Mouse (Mus musculus): ENCODE data around the gene Eef1g. TPM values are rescaled to one million over a fixed set of nuclear protein-coding genes. Genes with fewer than 3 reads are reported as not detected.

Gene Eef1g
- polyA plus RNA-seq, 1 experiment from 2014 or later = 383 TPM

DNA sequence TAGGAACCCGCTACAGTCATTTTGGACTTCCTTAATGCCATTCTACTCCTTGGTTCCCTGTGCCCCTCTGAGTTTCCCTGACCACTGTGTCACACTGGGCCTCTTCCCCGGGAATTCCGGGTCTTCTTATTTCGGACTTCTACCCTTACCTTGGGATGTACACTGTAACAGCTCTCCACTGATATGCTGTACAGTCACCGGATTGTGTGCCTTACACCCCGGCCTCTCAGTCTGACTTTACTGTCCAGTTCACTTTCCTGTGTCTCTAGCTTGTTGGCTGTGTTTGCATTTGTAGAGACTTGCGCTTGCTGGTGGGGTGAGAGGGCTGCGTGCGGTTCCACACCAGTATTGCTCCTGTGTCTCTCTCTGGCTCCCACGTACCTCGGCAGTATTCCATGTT lies 36.7 kb upstream of the Eef1g start:
- Histone ChIP-seq H3K4me2 (peak overlapping the region; percentile 73), H3K4me1 (peaks cover 22% of the 10 kb centered on the region), H3K27ac (peak overlapping the region; percentile 90), H3K4me3 (replicated peaks) (peak overlapping the region; percentile 75), H3K9me3 (no peaks in the 10 kb centered on the region), H3K27me3 (replicated peaks) (no peaks in the 10 kb centered on the region), H3K36me3 (peaks cover 25% of the 10 kb centered on the region), H3K9ac (peak overlapping the region; percentile 54)
- ATAC-seq (ENCODE audit: insufficient read depth, low FRiP score, low read depth) = peak; percentile 6; the same call in 1 of the 2 replicates
- 6% methylated on average over 11 of the region's 11 CpGs for WGBS

DNA sequence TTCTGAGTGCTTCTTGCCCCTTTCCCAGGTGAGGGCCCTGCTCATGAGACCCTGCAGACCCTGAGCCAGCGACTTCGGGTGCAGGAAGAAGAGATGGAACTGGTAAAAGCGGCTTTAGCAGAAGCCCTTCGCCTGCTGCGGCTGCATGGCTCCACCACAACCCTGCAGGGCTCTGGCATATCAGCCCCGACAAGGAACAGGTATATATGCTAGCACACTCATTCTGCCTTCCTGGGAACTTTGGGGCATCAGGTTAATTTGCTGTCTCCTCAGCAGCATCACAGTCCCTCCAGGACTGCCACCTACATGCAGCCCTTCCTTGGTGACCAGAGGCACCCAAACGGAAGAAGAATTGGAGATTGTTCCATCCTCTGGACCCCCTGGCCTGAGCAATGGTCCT lies 36.1 kb upstream of the Eef1g start:
- Histone ChIP-seq H3K9me3 (no peaks in the 10 kb centered on the region), H3K4me1 (peaks cover 22% of the 10 kb centered on the region), H3K27ac (no peak overlapping the region), H3K36me3 (peaks cover 22% of the 10 kb centered on the region), H3K27me3 (replicated peaks) (no peaks in the 10 kb centered on the region), H3K4me3 (replicated peaks) (peak overlapping the region; percentile 75), H3K4me2 (peak overlapping the region; percentile 73), H3K9ac (peak overlapping the region; percentile 54; the same call in 1 of the 2 replicates)
- no peak for ATAC-seq (ENCODE audit: insufficient read depth, low FRiP score, low read depth)
- WGBS = 84% methylated on average over 7 of the region's 7 CpGs

DNA sequence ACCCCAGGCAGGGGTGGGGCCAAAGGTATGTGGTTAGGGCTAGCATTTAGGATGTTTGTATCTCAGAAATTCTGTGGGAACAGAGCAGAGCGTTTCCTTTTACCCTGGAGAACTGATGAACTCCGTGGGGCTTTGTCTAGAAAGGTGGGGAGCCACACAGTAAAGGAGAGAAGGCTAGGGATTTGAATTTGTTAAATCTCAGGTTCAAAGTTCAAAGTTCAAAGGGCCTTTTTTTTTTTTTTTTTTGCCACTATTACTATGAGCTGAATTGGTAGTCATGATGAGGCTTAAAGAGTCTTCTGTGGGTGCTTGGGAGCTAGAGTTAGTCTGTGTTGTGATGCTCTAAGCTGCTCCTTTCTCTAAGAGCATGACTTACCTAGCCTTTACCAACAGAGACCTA lies 30.1 kb upstream of the Eef1g start:
- Histone ChIP-seq H3K4me3 (replicated peaks) (no peak overlapping the region), H3K9ac (no peak overlapping the region), H3K36me3 (peaks cover 35% of the 10 kb centered on the region), H3K27me3 (replicated peaks) (no peaks in the 10 kb centered on the region), H3K4me2 (no peak overlapping the region), H3K27ac (no peak overlapping the region), H3K9me3 (no peaks in the 10 kb centered on the region), H3K4me1 (peaks cover 8% of the 10 kb centered on the region)
- 89% methylated on average over 2 of the region's 2 CpGs for WGBS
- no peak for ATAC-seq (ENCODE audit: insufficient read depth, low FRiP score, low read depth)

DNA sequence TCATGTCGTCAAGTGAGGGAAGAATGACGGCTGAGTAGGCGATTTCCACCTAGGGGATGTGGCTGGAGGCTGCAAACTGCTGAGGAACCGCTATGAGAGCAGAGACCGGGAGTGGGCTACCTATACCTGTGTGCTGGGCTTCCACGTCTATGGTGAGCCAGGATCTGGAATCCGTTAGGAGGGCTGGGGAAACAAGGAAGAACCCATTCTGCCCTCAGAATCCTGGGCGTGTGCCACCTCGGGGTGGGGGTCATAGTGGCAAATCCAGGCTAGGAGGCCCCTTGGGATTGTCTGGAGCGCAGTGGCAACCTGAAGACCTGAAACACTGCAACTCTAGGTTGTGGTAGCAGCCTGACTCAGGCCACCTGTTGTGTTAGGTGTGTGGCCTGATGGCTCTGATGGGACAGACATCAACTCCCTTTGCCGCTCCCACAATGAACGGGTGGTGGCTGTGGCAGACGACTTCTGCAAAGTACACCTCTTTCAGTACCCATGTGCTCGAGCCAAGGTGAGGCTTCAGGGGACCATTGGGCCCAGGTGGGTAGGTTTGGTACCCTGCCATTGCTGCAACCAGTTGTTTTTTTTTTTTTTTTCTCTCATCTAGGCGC lies 26.2 kb upstream of the Eef1g start:
- Histone ChIP-seq H3K4me1 (peaks cover 30% of the 10 kb centered on the region), H3K4me2 (peak overlapping the region; percentile 67; the same call in 1 of the 2 replicates), H3K27me3 (replicated peaks) (no peaks in the 10 kb centered on the region), H3K27ac (peak overlapping the region; percentile 98; the same call in 1 of the 2 replicates), H3K4me3 (replicated peaks) (no peak overlapping the region), H3K36me3 (peaks cover 21% of the 10 kb centered on the region), H3K9me3 (no peaks in the 10 kb centered on the region), H3K9ac (0 out of 2 replicates have a peak overlapping the region, but pooled peaks have one; percentile 50)
- ATAC-seq (ENCODE audit: insufficient read depth, low FRiP score, low read depth) = no peak
- WGBS = 76% methylated on average over 15 of the region's 15 CpGs

DNA sequence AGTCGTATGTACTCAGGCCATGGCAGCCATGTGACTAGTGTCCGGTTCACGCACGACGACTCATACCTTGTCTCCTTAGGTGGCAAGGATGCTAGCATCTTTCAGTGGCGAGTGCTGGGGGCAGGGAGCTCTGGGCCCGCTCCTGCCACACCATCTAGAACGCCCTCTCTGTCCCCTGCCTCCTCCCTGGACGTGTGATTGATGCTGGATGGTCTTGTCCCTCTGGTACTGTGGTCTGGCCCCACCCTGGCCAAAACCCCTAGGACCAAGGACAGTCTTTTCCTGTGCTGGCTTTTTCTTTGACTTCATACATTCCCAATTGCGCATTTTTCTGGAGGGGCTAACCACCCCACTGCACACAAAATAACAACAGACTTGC lies 25.7 kb upstream of the Eef1g start:
- Histone ChIP-seq H3K4me2 (peak overlapping the region; percentile 67), H3K27ac (peak overlapping the region; percentile 98), H3K27me3 (replicated peaks) (no peaks in the 10 kb centered on the region), H3K36me3 (peaks cover 26% of the 10 kb centered on the region), H3K4me3 (replicated peaks) (peak overlapping the region; percentile 96), H3K9ac (peak overlapping the region; percentile 50; the same call in 1 of the 2 replicates), H3K4me1 (peaks cover 30% of the 10 kb centered on the region), H3K9me3 (no peaks in the 10 kb centered on the region)
- WGBS = 29% methylated on average over 10 of the region's 10 CpGs
- ATAC-seq (ENCODE audit: insufficient read depth, low FRiP score, low read depth) = no peak

DNA sequence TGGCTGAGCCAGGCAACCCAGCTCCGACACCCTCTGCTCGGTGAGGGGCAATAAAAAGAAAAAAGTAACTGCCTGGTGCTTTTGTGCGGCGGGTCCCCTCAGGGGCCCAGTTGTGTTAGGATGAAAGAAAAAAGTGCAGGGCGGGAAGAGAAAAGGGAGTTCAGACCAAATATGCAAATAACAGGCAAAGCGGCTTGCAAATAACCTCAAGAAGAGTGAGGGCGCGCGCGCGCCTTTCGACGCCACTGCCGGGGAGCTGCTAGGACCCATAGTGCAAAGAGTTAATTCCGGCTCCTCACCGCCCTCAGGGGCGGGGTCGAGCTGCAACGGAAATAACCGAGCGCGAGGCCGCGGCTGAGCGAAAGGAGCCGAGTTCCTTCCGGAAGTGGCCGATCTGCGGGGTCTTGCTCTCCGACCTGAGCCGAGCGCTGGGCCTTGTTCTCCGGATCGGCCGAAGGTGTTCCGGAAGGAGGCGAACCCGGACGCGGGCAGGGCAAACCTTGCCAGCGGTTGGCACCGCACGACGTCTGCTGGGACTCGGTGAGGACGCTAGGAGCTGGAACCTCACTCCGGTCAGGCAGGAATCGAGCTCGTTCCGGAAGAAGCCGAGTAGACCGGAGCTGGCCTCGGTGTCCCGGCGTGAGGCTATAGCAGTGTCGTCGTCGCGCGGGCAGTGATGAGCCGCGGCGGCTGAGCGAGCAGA lies 25.2 kb upstream of the Eef1g start, which contains the start of gene Mta2:
TSS of gene Mta2 (plus strand) at position 361 of the 703 bp plus-strand sequence.
- Histone ChIP-seq H3K36me3 (peaks cover 31% of the 10 kb centered on the region), H3K27ac (peak within 1 kb of the TSS; percentile 98), H3K4me1 (peaks cover 30% of the 10 kb centered on the region), H3K4me3 (replicated peaks) (peak within 1 kb of the TSS; percentile 96), H3K9me3 (no peaks in the 10 kb centered on the region), H3K4me2 (peak within 1 kb of the TSS; percentile 67), H3K9ac (peak within 1 kb of the TSS; percentile 99), H3K27me3 (replicated peaks) (no peaks in the 10 kb centered on the region)
- WGBS = under 1% methylated on average over 64 of the region's 64 CpGs
- ATAC-seq (ENCODE audit: insufficient read depth, low FRiP score, low read depth) = peak; percentile 95

DNA sequence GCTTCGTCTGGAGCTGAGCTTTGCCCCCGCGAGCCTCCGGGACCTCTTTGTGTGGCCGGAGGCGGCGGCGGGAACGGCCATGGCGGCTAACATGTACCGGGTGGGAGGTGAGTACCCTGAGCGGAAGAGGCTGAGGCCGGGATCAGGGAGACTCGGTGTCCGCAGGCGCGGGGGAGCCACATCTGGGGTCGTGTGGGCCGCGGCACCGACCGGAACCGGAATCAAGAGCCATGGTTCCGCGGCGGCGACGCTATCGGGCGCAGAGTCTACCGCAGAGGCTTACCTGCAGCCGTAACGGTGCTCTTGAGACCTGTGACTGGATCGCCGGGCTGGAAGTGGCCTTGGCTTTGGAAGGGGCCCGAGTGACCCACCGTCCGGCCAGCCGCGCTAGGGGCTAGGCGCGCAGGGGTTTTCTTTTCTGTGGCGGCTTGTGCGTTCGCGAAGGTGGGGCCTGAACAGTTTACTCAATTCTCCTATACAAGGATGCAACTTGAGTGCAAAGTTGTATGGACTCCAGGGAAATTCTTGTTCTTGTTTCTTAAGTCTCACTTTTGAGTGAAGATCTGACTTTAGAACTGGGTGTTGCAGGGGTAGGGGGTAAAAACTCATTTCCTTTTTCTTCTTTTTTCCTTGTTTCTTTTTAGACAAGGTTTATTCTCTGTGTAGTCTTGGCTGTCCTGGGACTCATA lies 24.4 kb upstream of the Eef1g start:
- peak overlapping the region; percentile 99 for H3K9ac ChIP-seq
- ATAC-seq (ENCODE audit: insufficient read depth, low FRiP score, low read depth) = peak; percentile 43
- H3K27me3 ChIP-seq (replicated peaks) = no peaks in the 10 kb centered on the region
- H3K36me3 ChIP-seq = peaks cover 30% of the 10 kb centered on the region
- H3K9me3 ChIP-seq = no peaks in the 10 kb centered on the region
- peaks cover 30% of the 10 kb centered on the region for H3K4me1 ChIP-seq
- H3K27ac ChIP-seq = peak overlapping the region; percentile 98
- peak overlapping the region; percentile 67 for H3K4me2 ChIP-seq
- 0% methylated on average over 46 of the region's 46 CpGs for WGBS
- H3K4me3 ChIP-seq (replicated peaks) = peak overlapping the region; percentile 96

DNA sequence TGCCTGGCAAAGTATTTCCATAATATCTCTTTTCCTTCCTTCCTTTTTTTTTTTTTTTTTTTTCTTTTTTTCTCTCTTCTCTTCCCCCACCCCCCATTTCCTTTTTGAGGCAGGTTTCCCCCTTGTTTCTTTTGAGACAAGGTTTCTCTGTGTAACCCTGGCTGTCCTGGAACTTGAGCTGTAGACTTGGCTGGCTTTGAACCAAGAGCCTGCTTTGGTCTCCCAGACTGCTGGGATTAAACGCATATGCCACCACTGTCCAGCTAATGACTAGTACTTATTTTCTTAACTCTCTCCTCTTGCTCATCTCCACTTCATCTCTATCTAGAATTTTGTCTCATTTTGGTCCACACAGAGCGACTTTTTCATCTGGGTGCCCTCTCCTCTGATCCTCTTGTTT lies 23.8 kb upstream of the Eef1g start:
- Histone ChIP-seq H3K4me1 (peaks cover 30% of the 10 kb centered on the region), H3K27me3 (replicated peaks) (no peaks in the 10 kb centered on the region), H3K4me3 (replicated peaks) (peak overlapping the region; percentile 96), H3K36me3 (peaks cover 34% of the 10 kb centered on the region), H3K9me3 (no peaks in the 10 kb centered on the region), H3K4me2 (peak overlapping the region; percentile 67), H3K9ac (peak overlapping the region; percentile 99), H3K27ac (peak overlapping the region; percentile 98)
- ATAC-seq (ENCODE audit: insufficient read depth, low FRiP score, low read depth) = no peak
- 41% methylated on average over 2 of the region's 2 CpGs for WGBS

DNA sequence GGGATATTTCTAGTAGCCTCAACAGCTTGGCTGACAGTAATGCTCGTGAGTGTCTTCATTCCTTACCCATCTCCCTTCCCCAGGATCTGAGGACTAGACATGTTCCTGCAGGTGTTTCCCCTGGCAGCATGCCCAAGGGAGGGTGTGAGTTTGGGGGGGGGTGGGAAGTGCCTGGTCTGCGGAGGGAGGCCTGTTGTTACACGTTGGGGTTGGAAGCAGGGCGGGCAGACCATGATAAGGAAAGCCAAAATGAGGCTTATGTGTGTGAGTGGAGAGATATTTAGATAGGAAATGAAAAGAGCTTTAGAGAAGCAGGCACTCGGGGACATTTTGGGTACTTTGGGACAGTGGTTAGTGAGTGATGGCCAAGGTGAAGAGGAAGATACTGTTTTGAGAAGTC lies 22.8 kb upstream of the Eef1g start:
- WGBS = 33% methylated on average over 5 of the region's 5 CpGs
- peak overlapping the region; percentile 70; the same call in 1 of the 2 replicates for H3K27ac ChIP-seq
- H3K4me3 ChIP-seq (replicated peaks) = peak overlapping the region; percentile 13
- H3K27me3 ChIP-seq (replicated peaks) = no peaks in the 10 kb centered on the region
- H3K36me3 ChIP-seq = peaks cover 43% of the 10 kb centered on the region
- H3K9ac ChIP-seq = no peak overlapping the region
- no peak for ATAC-seq (ENCODE audit: insufficient read depth, low FRiP score, low read depth)
- peak overlapping the region; percentile 67 for H3K4me2 ChIP-seq
- peaks cover 30% of the 10 kb centered on the region for H3K4me1 ChIP-seq
- no peaks in the 10 kb centered on the region for H3K9me3 ChIP-seq

DNA sequence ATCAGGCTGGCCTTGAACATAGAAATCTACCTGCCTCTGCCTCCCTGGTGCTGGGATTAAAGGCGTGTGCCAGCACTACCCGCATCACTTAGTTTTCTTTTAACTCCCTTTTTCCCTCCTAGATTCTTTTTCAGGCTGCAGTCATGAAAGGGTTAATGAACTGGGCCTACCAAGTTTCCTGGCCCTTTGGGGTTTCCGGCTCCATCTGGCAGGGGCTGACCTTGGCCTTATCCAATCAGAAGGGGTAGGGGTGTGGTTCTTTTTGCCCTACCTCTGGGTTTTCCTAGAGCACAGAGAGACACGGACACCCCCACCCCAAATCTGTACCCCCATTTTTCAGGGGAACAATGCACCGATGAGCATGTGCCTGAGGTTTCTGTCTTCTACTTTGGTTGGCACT lies 22.1 kb upstream of the Eef1g start:
- Histone ChIP-seq H3K4me3 (replicated peaks) (peak overlapping the region; percentile 26), H3K27me3 (replicated peaks) (no peaks in the 10 kb centered on the region), H3K36me3 (peaks cover 44% of the 10 kb centered on the region), H3K9me3 (no peaks in the 10 kb centered on the region), H3K4me1 (peaks cover 30% of the 10 kb centered on the region), H3K27ac (0 out of 2 replicates have a peak overlapping the region, but pooled peaks have one; percentile 35), H3K9ac (no peak overlapping the region), H3K4me2 (peak overlapping the region; percentile 67)
- ATAC-seq (ENCODE audit: insufficient read depth, low FRiP score, low read depth) = no peak
- WGBS = 13% methylated on average over 5 of the region's 5 CpGs

DNA sequence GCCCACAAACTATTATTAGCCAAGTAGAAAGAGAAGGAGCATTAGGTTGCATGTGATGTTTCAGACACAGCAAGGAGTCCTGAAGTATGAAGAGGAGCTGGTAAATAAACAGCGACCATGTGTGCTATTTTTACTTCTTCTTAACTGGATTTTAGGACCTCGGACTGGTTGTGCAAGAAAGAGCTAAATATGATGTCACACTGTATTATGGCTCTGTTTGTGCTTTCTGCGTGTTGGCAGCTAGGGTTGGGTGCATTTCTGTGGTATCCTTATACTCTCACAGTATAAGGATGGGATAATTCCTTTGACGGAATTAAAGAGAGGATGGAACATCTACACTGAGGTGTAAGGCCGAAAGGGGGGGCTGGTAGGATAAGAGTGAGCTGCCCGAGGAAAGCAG lies 21.6 kb upstream of the Eef1g start:
- no peaks in the 10 kb centered on the region for H3K9me3 ChIP-seq
- no peak overlapping the region for H3K27ac ChIP-seq
- WGBS = 72% methylated on average over 6 of the region's 6 CpGs
- peaks cover 47% of the 10 kb centered on the region for H3K36me3 ChIP-seq
- H3K9ac ChIP-seq = no peak overlapping the region
- H3K4me3 ChIP-seq (replicated peaks) = peak overlapping the region; percentile 26
- H3K27me3 ChIP-seq (replicated peaks) = no peaks in the 10 kb centered on the region
- peak overlapping the region; percentile 67 for H3K4me2 ChIP-seq
- no peak for ATAC-seq (ENCODE audit: insufficient read depth, low FRiP score, low read depth)
- H3K4me1 ChIP-seq = peaks cover 30% of the 10 kb centered on the region

DNA sequence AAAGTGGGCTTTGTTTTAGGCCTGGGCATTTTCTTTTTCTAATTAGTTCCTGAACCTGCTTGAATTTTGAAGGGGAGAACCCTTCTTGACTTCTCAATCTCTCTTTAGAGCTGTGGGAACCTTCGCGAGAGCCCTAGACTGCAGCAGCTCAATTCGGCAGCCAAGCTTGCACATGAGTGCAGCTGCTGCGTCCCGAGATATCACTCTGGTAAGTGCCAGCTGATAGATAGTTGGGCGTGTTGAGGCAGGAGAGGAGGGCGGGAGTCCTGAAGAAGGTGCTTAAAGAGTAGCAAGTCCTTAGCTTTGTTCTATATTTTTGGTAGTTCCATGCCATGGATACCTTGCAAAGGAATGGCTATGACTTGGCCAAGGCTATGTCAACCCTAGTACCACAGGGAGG lies 19.9 kb upstream of the Eef1g start:
- H3K27me3 ChIP-seq (replicated peaks) = no peaks in the 10 kb centered on the region
- no peak overlapping the region for H3K4me2 ChIP-seq
- no peak overlapping the region for H3K27ac ChIP-seq
- H3K4me3 ChIP-seq (replicated peaks) = no peak overlapping the region
- H3K9ac ChIP-seq = no peak overlapping the region
- peaks cover 63% of the 10 kb centered on the region for H3K36me3 ChIP-seq
- 79% methylated on average over 7 of the region's 7 CpGs for WGBS
- no peak for ATAC-seq (ENCODE audit: insufficient read depth, low FRiP score, low read depth)
- H3K9me3 ChIP-seq = no peaks in the 10 kb centered on the region
- peaks cover 25% of the 10 kb centered on the region for H3K4me1 ChIP-seq

Data from stomach, embryonic 15.5 days (tissue).